Mouse (Mus musculus): Measurements from ENCODE around the gene Lmo4.

- TF ChIP-seq CTCF (IDR thresholded peaks at IDR 0.05; ENCODE audit: insufficient read depth, low read depth, low read length), result no peak
- peak; percentile 26; the same call in 1 of the 2 replicates for TF ChIP-seq POLR2A (IDR thresholded peaks at IDR 0.05; ENCODE audit: insufficient read depth, low read depth, low read length)
Observed at GRCm38 (mm10) chr3:144205351-144206153, 532 bp upstream of the Lmo4 start.
